Mouse (Mus musculus) forebrain, embryonic 13.5 days (tissue): ENCODE measurements around the gene Itgb3. TPM values are rescaled to one million over a fixed set of nuclear protein-coding genes. Genes with fewer than 3 reads are reported as not detected.

Experiments
- ATAC-seq: fragments of 200-750 bp; cut with Nextera tagmentation; 2 replicates; pipeline ENCODE4 v1.8.0; 2017
- H3K27ac ChIP-seq: fragments of 300-500 bp; sonication (generic); 2 replicates; pipeline ENCODE4 v1.5.1; 2015; ENCODE audit warnings: inconsistent platforms, mild to moderate bottlenecking, moderate library complexity
- H3K27me3 ChIP-seq: fragments of 300-500 bp; sonication (generic); 2 replicates; pipeline ENCODE4 v1.6.1; 2015; ENCODE audit warnings: mild to moderate bottlenecking, inconsistent platforms
- H3K36me3 ChIP-seq: fragments of 300-500 bp; sonication (generic); 2 replicates; pipeline ENCODE4 v1.6.1; 2015; ENCODE audit warnings: mild to moderate bottlenecking, inconsistent platforms; ENCODE audit not compliant: poor library complexity, severe bottlenecking
- H3K4me1 ChIP-seq: fragments of 300-500 bp; sonication (generic); 2 replicates; pipeline ENCODE4 v1.6.1; 2015; ENCODE audit warnings: inconsistent platforms
- H3K4me2 ChIP-seq: fragments of 300-500 bp; sonication (generic); 2 replicates; pipeline ENCODE4 v1.6.1; 2015; ENCODE audit warnings: inconsistent platforms, mild to moderate bottlenecking, moderate library complexity
- H3K4me3 ChIP-seq: fragments of 300-500 bp; sonication (generic); 2 replicates; pipeline ENCODE4 v1.5.1; 2015; ENCODE audit warnings: mild to moderate bottlenecking, inconsistent platforms
- H3K9ac ChIP-seq: fragments of 300-500 bp; sonication (generic); 2 replicates; pipeline ENCODE4 v1.6.1; 2015; ENCODE audit warnings: mild to moderate bottlenecking, inconsistent platforms
- H3K9me3 ChIP-seq: fragments of 300-500 bp; sonication (generic); replicated peaks from 2 replicates; pipeline ENCODE4 v1.6.1; 2016; ENCODE audit warnings: inconsistent platforms
- WGBS: fragments of 180-500 bp; shearing (Covaris S2); methylation state at CpG from one replicate; pipeline ENCODE4 v1.1.7; 2015; 5-methylcytosine and 5-hydroxymethylcytosine counted together
- polyA plus RNA-seq: library from polyadenylated mRNA; unstranded; fragments of >200 nt; fragmentation: Nextera tagmentation; extraction: Ambion mirVana; gene quantifications from 2 replicates; pipeline ENCODE4 v1.2.1, GENCODE M21; 2015

The Itgb3 gene
- polyA plus RNA-seq, 1 experiment from 2014 or later = 0.43 TPM

GRCm38 (mm10) chr11:104627616-104628301, 20.0 kb downstream of the Itgb3 start:
- no peak overlapping the region for H3K4me2 ChIP-seq
- H3K9ac ChIP-seq = no peak overlapping the region
- no peaks in the 10 kb centered on the region for H3K4me1 ChIP-seq
- H3K9me3 ChIP-seq = no peaks in the 10 kb centered on the region
- H3K27ac ChIP-seq = no peak overlapping the region
- no peak overlapping the region for H3K4me3 ChIP-seq
- no peak for ATAC-seq
- no peaks in the 10 kb centered on the region for H3K36me3 ChIP-seq
- 39% methylated on average over 11 of the region's 11 CpGs for WGBS
- H3K27me3 ChIP-seq = no peaks in the 10 kb centered on the region

- no peak for ATAC-seq
Observed at GRCm38 (mm10) chr11:104628566-104628965, 20.8 kb downstream of the Itgb3 start.

GRCm38 (mm10) chr11:104630185-104630835, 22.5 kb downstream of the Itgb3 start:
- no peak overlapping the region for H3K27ac ChIP-seq
- no peaks in the 10 kb centered on the region for H3K36me3 ChIP-seq
- no peak overlapping the region for H3K4me3 ChIP-seq
- H3K4me2 ChIP-seq = no peak overlapping the region
- 85% methylated on average over 7 of the region's 7 CpGs for WGBS
- H3K27me3 ChIP-seq = no peaks in the 10 kb centered on the region
- H3K9me3 ChIP-seq = no peaks in the 10 kb centered on the region
- no peaks in the 10 kb centered on the region for H3K4me1 ChIP-seq
- H3K9ac ChIP-seq = no peak overlapping the region
- no peak for ATAC-seq

More at GRCm38 (mm10) chr11:104628566-104628965, 20.8 kb downstream of the Itgb3 start:
- no peak overlapping the region for H3K4me2 ChIP-seq
- no peaks in the 10 kb centered on the region for H3K27me3 ChIP-seq
- no peak overlapping the region for H3K27ac ChIP-seq
- no peaks in the 10 kb centered on the region for H3K36me3 ChIP-seq
- WGBS = 95% methylated on average over 5 of the region's 5 CpGs
- no peak overlapping the region for H3K9ac ChIP-seq
- no peak overlapping the region for H3K4me3 ChIP-seq
- H3K9me3 ChIP-seq = no peaks in the 10 kb centered on the region
- H3K4me1 ChIP-seq = no peaks in the 10 kb centered on the region

GRCm38 (mm10) chr11:104631306-104631705, 23.5 kb downstream of the Itgb3 start:
- Histone ChIP-seq H3K27ac (no peak overlapping the region), H3K4me2 (no peak overlapping the region), H3K9ac (no peak overlapping the region), H3K4me3 (no peak overlapping the region), H3K27me3 (no peaks in the 10 kb centered on the region), H3K36me3 (no peaks in the 10 kb centered on the region), H3K9me3 (no peaks in the 10 kb centered on the region), H3K4me1 (no peaks in the 10 kb centered on the region)
- no peak for ATAC-seq
- WGBS = 78% methylated on average over 1 of the region's 1 CpGs

- H3K27me3 ChIP-seq = no peaks in the 10 kb centered on the region
- ATAC-seq = no peak
- no peak overlapping the region for H3K4me3 ChIP-seq
- H3K4me2 ChIP-seq = no peak overlapping the region
- H3K27ac ChIP-seq = no peak overlapping the region
- H3K4me1 ChIP-seq = no peaks in the 10 kb centered on the region
- 95% methylated on average over 14 of the region's 14 CpGs for WGBS
- no peaks in the 10 kb centered on the region for H3K9me3 ChIP-seq
- no peaks in the 10 kb centered on the region for H3K36me3 ChIP-seq
- no peak overlapping the region for H3K9ac ChIP-seq
Observed at GRCm38 (mm10) chr11:104637010-104637409, 29.2 kb downstream of the Itgb3 start.

GRCm38 (mm10) chr11:104638006-104638405, 30.2 kb downstream of the Itgb3 start:
- Histone ChIP-seq H3K36me3 (no peaks in the 10 kb centered on the region), H3K27me3 (no peaks in the 10 kb centered on the region), H3K4me3 (no peak overlapping the region), H3K9me3 (no peaks in the 10 kb centered on the region), H3K4me2 (no peak overlapping the region), H3K9ac (no peak overlapping the region), H3K27ac (no peak overlapping the region), H3K4me1 (no peaks in the 10 kb centered on the region)
- ATAC-seq = no peak
- 47% methylated on average over 5 of the region's 5 CpGs for WGBS

GRCm38 (mm10) chr11:104638906-104639305, 31.1 kb downstream of the Itgb3 start:
- no peaks in the 10 kb centered on the region for H3K9me3 ChIP-seq
- 91% methylated on average over 2 of the region's 2 CpGs for WGBS
- ATAC-seq = no peak

GRCm38 (mm10) chr11:104639634-104640033, 31.8 kb downstream of the Itgb3 start:
- 90% methylated on average over 9 of the region's 9 CpGs for WGBS
- Histone ChIP-seq H3K27ac (no peak overlapping the region), H3K36me3 (no peaks in the 10 kb centered on the region), H3K9me3 (no peaks in the 10 kb centered on the region), H3K27me3 (no peaks in the 10 kb centered on the region), H3K4me1 (no peaks in the 10 kb centered on the region), H3K9ac (no peak overlapping the region), H3K4me2 (no peak overlapping the region), H3K4me3 (no peak overlapping the region)
- no peak for ATAC-seq

More at GRCm38 (mm10) chr11:104638906-104639305, 31.1 kb downstream of the Itgb3 start:
- Histone ChIP-seq H3K4me1 (no peaks in the 10 kb centered on the region), H3K9ac (no peak overlapping the region), H3K4me2 (no peak overlapping the region), H3K4me3 (no peak overlapping the region), H3K36me3 (no peaks in the 10 kb centered on the region), H3K27ac (no peak overlapping the region), H3K27me3 (no peaks in the 10 kb centered on the region)

GRCm38 (mm10) chr11:104640894-104641293, 33.1 kb downstream of the Itgb3 start:
- Histone ChIP-seq H3K9ac (no peak overlapping the region), H3K36me3 (no peaks in the 10 kb centered on the region), H3K27ac (no peak overlapping the region), H3K4me3 (no peak overlapping the region), H3K4me1 (no peaks in the 10 kb centered on the region), H3K4me2 (no peak overlapping the region), H3K27me3 (no peaks in the 10 kb centered on the region), H3K9me3 (no peaks in the 10 kb centered on the region)
- no peak for ATAC-seq
- WGBS = 80% methylated on average over 10 of the region's 10 CpGs

GRCm38 (mm10) chr11:104643236-104643635, 35.4 kb downstream of the Itgb3 start:
- H3K4me3 ChIP-seq = no peak overlapping the region
- H3K9me3 ChIP-seq = no peaks in the 10 kb centered on the region
- H3K27ac ChIP-seq = no peak overlapping the region
- no peaks in the 10 kb centered on the region for H3K4me1 ChIP-seq
- no peaks in the 10 kb centered on the region for H3K36me3 ChIP-seq
- H3K4me2 ChIP-seq = no peak overlapping the region
- 88% methylated on average over 4 of the region's 4 CpGs for whole genome bisulfite sequencing
- H3K9ac ChIP-seq = no peak overlapping the region
- no peak for ATAC-seq
- no peaks in the 10 kb centered on the region for H3K27me3 ChIP-seq

- H3K27ac ChIP-seq = no peak overlapping the region
- H3K4me2 ChIP-seq = no peak overlapping the region
- H3K9me3 ChIP-seq = no peaks in the 10 kb centered on the region
- H3K9ac ChIP-seq = no peak overlapping the region
- H3K27me3 ChIP-seq = no peaks in the 10 kb centered on the region
- no peak for ATAC-seq
- no peak overlapping the region for H3K4me3 ChIP-seq
- WGBS = 95% methylated on average over 6 of the region's 6 CpGs
- no peaks in the 10 kb centered on the region for H3K36me3 ChIP-seq
- H3K4me1 ChIP-seq = no peaks in the 10 kb centered on the region
Observed at GRCm38 (mm10) chr11:104645402-104645801, 37.6 kb downstream of the Itgb3 start.

GRCm38 (mm10) chr11:104646173-104646572, 38.4 kb downstream of the Itgb3 start:
- no peak for ATAC-seq
- no peak overlapping the region for H3K27ac ChIP-seq
- H3K9me3 ChIP-seq = no peaks in the 10 kb centered on the region
- no peak overlapping the region for H3K9ac ChIP-seq
- no peak overlapping the region for H3K4me3 ChIP-seq
- no peaks in the 10 kb centered on the region for H3K36me3 ChIP-seq
- no peak overlapping the region for H3K4me2 ChIP-seq
- 84% methylated on average over 4 of the region's 4 CpGs for WGBS
- no peaks in the 10 kb centered on the region for H3K4me1 ChIP-seq
- no peaks in the 10 kb centered on the region for H3K27me3 ChIP-seq
